Mouse (Mus musculus): ENCODE measurements around the gene Olfr318.

GRCm38 (mm10) chr11:58723914-58724313, at the start of gene Olfr318:
- TF ChIP-seq CTCF (IDR thresholded peaks at IDR 0.05; ENCODE audit: low read depth, low read length) (no peak), POLR2A (IDR thresholded peaks at IDR 0.05; ENCODE audit: insufficient read depth, low read length) (no peak), EP300 (IDR thresholded peaks at IDR 0.05; ENCODE audit: insufficient read depth, low read depth, low read length) (no peak)

All from ES-Bruce4 (cell line).